Mouse (Mus musculus): ENCODE measurements around the gene Exosc5.

DNA sequence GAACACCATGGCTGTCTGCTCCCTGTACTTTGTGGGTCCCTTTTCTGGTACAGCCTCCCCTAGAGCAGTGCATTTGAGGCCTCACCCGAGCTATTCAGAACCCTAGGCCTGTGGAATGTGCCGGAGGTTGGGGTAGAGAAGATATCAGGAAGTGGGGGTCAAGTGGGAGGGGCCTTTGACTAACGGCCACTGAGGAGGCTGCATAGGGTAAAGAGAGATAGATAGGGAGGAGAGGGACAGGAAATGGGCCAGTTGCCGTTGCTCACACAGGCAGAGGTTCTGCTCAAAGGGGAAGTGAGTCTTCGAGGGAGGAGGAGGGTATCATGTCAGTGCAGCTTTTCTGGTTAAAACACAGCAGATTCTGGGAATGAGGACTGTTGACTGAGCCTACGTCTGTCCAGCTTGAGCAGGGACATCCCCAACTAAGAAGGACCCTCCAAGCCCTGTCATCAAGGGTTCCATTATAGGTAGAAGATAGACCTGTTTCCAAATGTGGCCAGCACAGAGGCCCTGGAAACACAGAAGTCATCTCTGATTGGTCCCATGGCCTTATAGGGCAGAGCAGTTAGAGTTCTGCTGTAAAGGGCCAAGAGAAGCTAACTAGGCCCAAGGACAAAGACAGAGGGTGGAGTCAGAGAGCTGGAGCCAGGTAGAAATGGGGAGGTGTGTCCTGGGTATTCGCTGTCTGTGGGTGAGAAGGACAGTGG is 24.7 kb downstream of the Exosc5 start:
- TF ChIP-seq CTCF (IDR thresholded peaks at IDR 0.05; ENCODE audit: low read depth) (no peak), EP300 (IDR thresholded peaks at IDR 0.05; ENCODE audit: low read depth) (no peak)
